Mouse (Mus musculus) embryo, embryonic 10.5 days (tissue): ENCODE results near the gene Sulf2.

Source experiments
- DNase-seq: peaks from one replicate; pipeline ENCODE4 v3.0.0-alpha.2; 2015; ENCODE audit warnings: low spot score

Gene Sulf2

DNA sequence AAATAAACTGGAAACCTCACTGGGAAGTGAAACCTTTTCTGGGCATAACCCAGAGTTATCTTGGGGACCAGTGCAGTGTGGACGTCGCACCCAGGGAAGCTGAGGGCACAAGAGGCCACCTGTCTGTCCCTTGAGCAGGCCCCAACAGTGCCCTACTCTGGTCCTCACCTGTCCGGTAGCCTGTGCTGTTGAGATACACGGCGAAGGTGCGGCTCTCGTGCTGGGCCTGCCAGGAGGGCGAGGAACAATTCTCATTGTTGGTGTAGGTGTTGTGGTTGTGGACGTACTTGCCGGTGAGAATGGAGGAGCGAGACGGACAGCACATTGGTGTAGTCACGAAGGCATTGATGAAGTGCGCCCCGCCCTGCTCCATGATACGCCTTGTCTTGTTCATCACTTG is 38.8 kb downstream of the Sulf2 start:
- no peak for DNase-seq

DNA sequence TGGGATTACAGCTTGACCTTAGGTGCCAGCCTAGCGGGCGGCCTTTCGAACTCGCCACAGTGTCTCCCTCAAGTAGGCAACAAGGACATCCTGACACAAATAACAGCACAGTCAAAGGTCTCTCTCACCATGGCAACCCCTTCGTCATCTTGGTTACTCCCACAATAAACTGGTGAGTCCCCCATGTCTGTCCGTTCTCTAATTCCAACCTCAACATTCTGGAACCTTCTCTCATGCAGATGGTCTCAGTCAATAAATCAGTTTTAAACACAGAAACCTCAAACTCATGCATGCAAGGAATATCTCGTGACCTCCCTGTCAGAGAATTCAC is 39.2 kb downstream of the Sulf2 start:
- DNase-seq = no peak

DNA sequence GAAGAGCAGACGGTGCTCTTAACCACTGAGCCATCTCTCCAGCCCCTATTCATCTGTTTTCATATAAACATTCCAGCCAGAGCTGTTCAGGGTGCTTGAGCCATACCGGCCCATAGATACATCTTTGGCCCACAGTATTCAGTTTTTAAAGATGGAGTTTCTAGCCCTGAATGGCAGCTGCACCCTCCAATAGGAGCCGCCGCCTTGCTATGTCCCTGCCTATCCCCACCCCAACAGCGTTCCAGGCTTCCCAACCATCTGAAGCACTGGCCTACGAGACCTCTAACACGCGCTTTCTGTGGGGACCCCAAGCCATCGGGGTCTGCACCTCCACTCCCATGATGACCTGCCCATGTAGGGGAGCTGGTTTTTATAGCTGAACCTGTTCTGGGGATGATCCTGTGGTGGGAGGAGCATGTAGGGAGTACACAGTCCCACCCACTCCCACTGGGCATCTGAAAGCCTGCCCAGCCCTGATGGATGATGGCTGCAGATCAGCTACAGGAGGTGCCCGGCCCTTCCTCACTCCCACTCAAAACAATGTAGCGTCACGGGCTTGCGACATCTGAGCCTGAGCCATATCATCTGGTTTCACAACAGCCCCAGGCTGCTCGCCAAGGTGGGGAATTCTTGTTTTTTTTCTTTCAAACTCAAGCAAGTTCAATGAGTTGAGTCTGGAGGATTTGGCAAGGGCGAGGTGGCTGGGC is 39.7 kb downstream of the Sulf2 start:
- DNase-seq = no peak

DNA sequence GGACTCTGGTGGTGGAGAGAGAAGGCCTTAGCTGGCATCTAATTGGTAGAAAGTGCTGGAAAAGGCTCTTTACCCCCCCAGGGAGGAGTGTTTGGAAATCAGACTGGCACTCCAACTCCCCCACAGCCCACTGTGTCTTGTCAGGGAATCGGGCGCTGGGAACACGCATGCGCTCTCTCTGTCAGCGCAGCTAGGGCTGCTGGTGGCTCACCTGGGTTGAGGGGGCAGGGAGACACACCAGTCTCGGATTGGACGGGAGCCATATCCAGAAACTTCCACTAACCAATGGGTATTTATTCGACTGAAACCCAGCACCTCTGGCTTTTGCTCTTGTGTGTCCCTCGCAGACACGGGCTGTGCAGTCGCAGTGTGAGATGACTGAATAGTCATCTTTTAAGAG is 42.5 kb downstream of the Sulf2 start:
- DNase-seq = no peak

DNA sequence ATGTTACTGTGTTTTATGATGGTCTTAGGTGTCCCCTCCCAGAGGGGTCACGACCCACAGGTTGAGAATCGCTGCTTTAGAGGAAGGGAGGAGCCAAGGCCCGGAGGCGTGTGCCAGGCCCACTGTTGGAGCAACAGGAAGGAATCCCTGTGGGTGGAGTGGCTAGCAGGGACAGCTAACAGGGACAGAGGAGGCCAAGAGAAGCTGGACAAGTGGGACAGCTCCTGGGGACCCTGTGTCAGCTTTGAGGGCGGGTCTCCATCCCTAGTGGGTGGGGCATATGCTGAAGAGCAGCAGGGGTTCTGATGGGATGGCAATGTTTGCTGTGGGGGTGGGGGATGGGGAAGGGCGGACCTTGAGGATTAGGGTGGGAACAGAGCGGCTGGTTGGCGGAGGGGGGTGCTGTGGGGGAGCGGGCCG is 43.6 kb downstream of the Sulf2 start:
- DNase-seq = peak; percentile 40

DNA sequence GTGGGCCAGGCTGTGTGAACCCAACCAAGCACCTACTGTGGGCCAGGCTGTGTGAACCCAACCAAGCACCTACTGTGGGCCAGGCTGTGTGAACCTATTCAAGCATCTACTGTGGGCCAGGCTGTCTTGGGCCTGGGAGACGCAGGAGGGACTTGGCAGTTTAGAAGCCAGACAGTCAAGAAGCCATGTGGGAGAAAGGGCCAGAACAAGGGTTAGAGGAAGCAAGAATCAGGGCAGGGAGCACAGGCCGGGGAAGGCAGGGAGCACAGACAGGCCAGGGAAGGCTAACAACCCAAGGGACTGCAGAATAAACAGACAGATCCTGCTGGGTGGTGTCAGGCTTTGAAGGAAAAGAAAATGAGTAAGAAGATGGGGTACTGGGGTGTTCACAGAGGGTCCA is 44.2 kb downstream of the Sulf2 start:
- DNase-seq = no peak

DNA sequence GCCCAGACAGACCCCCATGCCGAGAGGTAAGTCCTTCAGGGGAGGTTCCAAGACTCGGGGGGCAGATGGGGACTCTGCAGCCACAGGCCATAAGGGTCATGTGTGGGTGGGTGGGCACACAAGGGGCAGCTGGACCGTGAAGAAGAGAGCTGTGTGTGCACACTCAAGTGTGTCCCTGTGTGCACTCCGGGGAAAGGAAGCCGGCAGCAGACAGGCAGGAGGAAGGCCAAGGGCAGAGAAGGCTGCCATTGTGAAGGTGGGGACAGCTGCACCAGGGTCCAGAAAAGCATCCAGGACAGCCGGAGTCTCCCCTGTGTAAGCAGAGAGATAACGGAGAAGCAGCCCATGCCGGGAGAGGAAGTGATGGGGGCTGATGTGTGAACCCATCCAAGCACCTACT is 44.7 kb downstream of the Sulf2 start:
- DNase-seq = no peak

DNA sequence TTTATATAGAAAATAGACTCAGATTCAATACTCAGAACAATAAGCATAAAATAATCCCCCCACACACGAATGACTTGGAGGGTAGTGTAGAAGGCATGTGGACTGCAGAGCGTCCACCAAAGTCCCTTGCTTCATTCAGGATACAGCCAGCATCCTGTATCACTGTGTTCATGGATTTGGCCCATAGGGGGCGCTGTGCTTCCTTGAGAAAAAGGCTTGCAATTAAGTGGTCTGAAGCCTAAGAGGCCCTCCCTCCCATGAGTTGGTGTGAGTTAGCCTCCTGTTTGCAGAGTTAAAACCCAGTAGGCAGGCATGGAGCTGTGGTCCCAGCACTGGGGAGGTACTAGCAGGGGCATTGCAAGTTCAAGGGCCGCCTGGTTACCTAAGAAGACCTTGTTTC is 47.1 kb downstream of the Sulf2 start:
- DNase-seq = peak; percentile 96

DNA sequence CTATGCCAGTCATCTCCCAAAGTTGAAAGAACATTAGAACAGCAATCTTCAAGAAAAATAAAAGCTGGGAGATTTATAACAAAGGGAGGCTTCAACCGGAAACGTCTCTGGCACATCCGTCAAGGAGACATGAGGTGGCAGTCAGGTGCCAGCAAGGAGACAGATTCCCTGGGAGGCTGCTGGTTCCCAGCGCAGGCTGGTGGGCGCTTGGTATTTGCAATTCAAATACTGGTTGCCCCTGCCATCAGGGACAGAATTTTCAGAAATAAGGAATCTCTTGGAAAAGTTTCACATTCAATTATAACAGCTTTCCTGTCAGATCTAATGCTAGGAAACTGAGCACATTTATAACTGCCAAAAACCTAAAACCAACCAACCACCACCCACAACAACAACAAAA is 47.6 kb downstream of the Sulf2 start:
- no peak for DNase-seq

DNA sequence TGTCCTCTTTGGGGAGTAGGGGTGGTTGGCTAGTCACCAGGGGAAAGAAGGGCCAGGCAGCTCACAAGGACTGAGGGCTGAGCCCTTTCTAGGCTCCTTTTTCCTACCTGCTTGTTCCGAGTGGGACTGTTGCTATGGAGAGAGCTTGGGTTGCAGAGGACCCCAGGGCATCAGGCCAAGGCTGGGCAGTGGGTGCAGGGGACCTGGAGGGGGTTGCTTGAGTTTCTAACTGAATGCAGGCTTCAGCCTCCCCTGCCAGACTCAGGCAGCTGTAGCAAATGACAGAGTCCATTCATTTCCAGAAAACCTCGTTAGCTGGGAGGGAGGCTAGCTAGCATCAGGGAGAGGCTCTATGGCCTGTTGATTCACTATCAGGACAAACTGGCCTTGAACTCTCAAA is 48.8 kb downstream of the Sulf2 start:
- no peak for DNase-seq

DNA sequence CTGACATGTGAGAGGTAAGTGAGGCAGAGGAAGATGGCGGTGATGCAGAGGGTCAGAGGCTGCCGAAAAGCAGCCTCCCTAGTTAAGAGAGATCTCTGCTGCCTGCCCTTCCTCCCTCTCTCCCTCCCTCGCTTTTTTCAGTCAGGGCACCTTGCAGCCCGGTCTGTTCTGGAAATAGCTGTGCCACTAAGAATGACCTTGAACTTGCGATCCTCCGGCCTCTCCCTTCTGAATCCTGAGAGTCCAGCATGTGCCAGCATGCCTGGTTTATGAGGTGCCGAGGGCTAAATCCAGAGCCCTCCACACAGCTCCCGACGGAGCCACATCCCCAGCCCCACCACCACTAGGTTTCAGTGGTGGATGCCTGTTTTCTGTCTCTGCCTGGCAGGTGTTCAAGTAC is 49.6 kb downstream of the Sulf2 start:
- no peak for DNase-seq

DNA sequence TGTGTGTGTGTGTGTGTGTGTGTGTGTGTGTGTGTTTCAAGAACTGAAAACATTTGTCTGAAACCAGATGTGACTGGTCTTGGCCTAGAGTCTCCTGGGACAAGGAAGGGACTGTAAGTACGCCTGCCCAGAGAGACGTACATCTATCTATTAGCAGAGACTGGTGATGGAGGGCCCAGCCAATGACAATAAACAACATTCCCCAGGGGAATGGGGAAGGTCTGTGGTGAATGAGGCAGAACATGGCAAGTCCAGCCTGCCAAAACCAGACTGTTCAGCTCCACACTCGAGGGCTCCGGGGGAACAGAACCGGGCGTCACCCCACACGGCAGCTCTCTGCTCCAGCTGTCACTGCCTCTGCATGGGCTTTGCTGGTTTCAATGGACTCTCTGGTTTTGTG is 52.6 kb downstream of the Sulf2 start:
- peak; percentile 22 for DNase-seq

DNA sequence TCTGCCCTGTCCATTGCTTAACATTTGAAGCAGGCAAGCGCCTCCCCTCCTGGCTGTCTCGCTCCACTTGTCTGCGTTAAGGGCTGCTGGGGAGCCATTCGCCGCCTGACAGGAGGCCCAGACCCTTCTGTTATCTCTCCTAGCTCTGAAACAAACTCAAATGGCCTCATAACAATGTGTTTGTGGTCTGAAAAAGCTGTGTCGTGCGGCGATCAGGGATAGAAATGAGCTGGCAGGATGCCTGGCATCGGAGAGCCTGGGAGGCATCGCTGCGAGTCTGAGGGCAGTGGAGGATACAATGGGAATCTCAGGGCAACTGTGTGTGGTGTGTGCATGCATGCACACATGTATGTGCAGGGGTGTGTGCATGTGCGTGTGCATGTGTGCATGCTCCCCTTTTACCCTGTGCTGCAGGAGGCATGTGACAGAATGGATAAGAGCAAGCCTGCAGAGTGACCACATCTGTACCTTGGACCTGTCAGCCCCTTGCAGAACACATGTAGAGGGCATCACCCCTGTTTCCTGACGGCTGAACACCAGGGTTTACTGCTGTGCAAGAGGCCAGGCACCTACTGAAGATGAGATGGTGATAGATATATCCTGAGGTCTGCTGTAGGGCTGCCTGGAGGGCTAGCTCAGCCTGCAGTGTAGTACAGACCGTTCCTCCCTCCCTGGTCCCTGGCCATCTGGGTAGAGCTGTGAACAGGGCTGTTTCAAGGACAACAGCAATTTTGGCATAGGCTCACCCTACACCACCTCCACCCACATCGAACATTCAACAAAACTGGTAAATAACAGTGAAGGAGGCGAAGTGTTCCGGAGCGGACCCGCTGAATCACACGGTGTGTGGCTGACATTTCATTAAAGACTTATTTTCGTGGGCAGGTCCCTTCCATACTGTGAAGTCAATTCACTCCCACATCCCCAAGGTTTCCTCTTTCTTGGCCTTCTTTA is 54.9 kb downstream of the Sulf2 start:
- DNase-seq = no peak

DNA sequence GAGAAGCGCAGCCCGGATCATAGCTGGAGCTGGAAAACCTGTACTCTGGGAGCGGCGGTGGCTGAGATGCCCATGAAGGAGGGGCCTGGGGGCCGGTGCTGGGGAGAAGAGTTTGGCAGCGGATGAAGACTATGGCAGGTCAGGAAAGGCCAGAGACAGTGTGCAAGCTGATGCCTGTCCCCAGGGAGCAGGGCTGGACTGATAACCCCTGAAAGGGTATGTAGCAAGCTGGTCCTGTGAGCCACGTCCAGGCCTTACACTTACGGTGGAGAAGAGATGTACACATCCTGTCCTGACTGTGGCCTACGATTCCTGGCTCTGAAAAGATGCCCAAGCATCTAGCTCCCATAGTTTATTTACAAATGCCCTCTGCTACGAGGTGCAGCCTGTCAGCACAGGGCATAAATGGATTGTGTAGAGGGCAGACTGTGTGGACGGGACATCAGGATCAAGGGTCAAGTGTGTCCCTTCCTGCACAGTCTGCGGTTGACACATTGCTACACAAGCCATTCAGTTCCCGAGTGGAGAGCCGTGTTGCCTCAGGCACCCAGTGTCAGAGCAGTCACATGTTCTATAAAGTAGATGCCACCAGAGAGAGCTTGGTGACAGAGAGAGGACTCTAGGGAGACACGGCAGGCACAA is 57.0 kb downstream of the Sulf2 start:
- no peak for DNase-seq

DNA sequence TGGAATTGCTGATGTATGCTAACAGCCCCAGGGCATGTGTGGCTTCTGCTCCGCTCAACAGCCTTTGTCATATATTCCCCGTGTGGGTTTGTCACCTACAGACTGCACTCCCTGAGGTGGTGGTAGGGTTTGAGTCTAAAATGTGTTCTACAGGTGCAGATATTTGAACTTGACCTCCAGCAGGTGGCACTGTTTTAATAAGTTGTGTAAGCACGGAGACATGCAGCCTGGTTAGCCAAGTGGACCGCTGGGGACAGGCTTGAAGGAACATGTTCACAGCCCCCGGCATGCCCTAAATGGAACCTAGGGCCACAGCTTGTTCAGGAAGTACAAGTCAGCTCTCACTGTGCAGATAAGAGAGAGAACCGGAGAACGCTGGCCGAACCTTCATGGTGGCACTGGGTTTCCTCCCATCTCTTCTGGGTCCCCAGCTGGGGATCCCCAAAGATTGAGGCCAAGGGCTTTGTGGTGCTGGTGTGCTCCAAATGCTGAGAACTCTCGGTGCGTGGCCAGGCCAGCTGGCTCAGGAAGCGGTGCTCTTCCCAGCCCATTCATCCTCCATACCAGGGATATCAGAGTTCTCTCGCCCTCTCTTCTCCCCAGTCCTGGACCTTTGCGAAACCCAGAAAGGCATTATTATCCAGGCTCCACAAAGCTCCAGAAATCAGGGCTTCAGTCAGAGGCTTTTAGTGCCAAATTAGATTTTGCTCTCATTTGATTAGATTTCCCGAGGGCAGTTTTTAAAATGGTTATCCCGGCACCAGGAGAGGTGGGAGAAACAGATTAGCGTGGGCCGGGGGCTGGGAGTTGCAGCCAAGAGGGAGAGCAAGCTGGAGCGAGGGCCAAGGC is 57.8 kb downstream of the Sulf2 start:
- peak; percentile 67 for DNase-seq

DNA sequence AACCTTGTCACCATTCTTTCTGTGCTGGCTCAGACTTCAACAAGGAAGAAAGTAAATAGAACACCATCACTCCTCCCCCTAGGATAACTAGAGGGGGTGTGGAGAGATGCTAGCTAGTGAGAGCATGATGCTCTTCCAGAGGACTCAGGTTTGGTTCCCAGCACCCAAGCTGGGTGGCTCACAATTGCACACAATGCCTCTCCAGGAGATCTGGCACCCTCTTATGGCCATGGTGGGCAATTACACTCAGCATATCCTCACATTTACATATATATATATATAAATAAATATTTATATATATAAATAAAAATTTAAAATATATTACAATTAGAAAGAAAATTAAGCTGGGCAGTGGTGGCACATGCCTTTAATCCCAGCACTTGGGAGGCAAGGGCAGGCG is 58.6 kb downstream of the Sulf2 start:
- DNase-seq = no peak

DNA sequence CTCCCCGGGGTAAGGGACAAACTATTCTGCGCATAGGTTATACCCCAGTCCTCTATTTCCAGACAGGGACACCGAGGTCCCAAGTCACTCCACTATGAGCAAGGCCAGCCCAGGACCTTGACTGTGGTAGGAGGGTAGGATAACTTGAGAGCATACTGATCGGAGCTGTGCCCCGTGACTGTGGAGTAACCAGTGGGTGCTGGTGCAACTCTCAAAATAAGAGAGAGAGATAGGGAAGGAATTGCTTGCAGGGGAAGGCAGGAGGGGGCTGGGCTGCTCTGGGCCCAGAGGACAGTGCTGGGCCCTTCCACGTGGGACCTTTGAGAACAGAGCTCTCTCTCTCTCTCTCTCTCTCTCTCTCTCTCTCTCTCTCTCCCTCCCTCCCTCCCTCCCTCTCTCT is 59.2 kb downstream of the Sulf2 start:
- no peak for DNase-seq

DNA sequence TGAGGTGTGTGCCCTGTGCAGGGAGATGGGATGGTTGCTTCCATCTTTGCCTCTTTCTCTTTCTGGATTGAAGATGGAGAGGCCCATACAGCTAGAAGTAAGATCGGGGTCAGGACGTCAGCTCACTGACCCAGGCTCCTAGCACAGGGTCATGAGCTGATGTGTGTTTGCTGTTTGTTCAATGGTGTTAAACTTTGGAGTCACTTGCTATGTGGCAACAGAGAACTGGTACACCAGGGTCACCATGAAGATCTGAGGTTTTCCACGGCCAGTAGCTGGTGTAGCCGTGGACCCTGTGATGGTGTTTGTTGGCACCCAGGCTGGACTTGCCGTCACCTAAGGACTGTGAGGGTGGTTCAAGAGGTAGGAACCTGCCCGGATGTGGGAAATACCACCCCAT is 63.1 kb downstream of the Sulf2 start:
- no peak for DNase-seq

DNA sequence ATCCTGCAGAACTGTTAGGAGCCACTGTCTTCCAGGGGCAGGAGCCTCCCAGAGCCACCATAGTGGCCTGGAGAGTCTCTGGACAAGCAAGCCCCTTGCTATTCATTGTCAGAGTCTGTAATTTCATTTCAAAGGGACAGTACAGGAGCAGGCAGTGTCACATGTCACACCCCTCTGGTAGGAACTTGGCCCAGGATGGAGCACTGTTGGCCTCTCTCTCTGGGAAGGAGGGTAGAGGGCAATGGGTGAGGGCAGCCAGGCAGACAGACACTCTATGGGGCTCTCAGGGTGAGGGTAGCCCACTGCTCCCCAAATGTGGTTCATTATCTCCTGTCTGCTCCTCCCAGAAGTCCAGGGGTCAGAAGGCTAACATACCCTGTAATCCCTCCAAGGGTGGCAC is 63.9 kb downstream of the Sulf2 start:
- no peak for DNase-seq

DNA sequence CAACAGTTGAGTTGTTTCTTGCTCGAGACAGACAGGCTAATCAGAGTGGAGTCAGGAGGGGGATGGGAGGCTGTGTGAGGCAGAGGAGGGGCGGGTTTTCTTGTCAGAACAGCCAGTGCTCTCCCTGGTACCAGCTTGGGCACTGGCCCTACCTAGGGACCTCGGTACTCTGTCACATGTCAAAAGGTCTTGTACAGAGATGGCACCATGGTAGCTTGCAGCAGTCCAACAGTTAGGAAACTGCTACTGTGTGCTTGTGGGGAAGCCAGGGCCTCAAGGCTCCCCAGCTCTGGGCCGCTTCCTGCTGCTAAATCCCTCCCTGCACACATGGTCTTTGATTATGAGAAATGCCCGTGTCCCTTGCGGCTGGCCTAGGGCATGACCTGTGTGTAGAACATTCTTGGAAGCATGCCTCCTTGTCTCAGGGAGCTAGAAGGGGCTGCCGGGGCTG is 65.3 kb downstream of the Sulf2 start:
- peak; percentile 52 for DNase-seq

DNA sequence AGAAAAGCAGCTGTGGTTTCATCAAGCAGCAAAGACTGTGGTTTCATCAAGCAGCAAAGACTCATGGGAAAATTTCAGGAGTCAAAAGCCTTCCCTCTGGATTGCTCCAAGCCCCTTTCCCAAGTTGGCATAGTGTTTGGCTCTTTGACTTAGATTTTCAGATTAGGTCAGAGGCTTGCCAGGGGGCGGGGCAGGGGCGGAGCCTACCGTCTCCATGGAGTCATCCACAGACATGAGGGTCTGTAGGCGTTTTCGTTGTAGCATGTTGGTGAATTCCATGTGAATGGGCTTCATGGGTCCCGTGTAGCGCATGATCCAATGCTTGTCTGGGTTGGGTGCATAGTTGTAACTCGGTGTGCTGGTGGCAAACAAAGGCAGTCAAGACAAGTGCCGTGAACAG is 66.5 kb downstream of the Sulf2 start:
- DNase-seq = no peak
